In the genomic region with DNA sequence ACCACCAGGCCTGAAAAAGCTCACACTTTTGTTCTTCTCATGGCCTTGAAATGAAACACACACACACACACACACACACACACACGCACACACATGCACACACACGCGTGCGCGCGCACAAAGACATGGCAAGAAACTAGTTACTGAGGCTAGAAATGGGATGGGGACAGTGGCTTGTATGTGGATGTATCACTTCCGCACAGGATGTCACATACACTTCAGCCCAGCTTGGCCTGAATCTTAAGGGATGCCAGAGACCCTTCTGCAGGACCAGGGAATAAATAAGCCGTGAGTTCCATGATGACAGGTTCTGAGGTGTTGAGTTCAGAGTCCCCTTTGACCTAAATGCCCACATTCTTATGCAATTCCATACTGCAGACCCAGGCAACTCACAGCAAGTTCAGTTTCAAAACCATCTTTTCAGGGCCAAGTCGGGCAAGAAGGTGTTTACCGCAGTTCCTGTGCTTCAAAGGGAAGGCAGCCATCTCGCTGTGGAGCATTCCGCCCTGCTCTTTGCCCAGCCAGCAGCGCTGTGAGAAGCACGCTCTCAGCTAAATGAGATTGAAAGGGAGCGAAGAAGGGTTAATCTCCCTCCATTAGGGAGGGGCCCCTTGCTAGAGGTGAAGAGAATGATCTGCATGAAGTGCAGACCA, we compare ENCODE assay signal across 1 mouse cellular context.
TF ChIP-seq lines count a peak whose summit lies in the region.

No protein-coding gene starts in this region.

TF ChIP-seq in CH12.LX, 34 proteins besides CTCF, POLR2A, EP300 and RAD21 (continued from another document):
- TF ChIP-seq MXI1 (IDR thresholded peaks at IDR 0.05; ENCODE audit: low read depth, low read length) (peak; percentile 53), NELFE (IDR thresholded peaks at IDR 0.05; ENCODE audit: low read depth, low read length) (0 out of 2 replicates have a peak, but pooled peaks have one; percentile 34), TCF12 (IDR thresholded peaks at IDR 0.05; ENCODE audit: low read depth, low read length) (0 out of 2 replicates have a peak, but pooled peaks have one; percentile 15), HCFC1 (IDR thresholded peaks at IDR 0.05; ENCODE audit: low read depth, low read length) (no peak), JUN (IDR thresholded peaks at IDR 0.05; ENCODE audit: insufficient read depth, low read depth, low read length) (no peak), E2F4 (IDR thresholded peaks at IDR 0.05; ENCODE audit: insufficient replicate concordance, low read depth, low read length) (no peak), KAT2A (IDR thresholded peaks at IDR 0.05; ENCODE audit: insufficient replicate concordance, low read length) (0 out of 2 replicates have a peak, but pooled peaks have one; percentile 22), USF2 (conservative IDR thresholded peaks at IDR 0.05; ENCODE audit: low read depth, low read length) (no peak), IRF4 (IDR thresholded peaks at IDR 0.05; ENCODE audit: low read depth, low read length) (no peak; the same call in 1 of the 2 replicates), TBP (conservative IDR thresholded peaks at IDR 0.05; ENCODE audit: low read depth, low read length) (no peak), USF1 (IDR thresholded peaks at IDR 0.05; ENCODE audit: low read depth, low read length) (no peak), ZNF384 (IDR thresholded peaks at IDR 0.05; ENCODE audit: low read depth, low read length) (no peak), MYC (IDR thresholded peaks at IDR 0.05; ENCODE audit: low read depth, low read length) (no peak), MAZ (IDR thresholded peaks at IDR 0.05; ENCODE audit: low read depth, low read length) (0 out of 2 replicates have a peak, but pooled peaks have one; percentile 53), UBTF (IDR thresholded peaks at IDR 0.05; ENCODE audit: low read depth, low read length) (no peak), GABPA (IDR thresholded peaks at IDR 0.05; ENCODE audit: insufficient replicate concordance, low read depth, low read length) (no peak), RCOR1 (conservative IDR thresholded peaks at IDR 0.05; ENCODE audit: low read depth, low read length) (no peak)
TF ChIP-seq in CH12.LX: peak in this region for 14.
